Mouse (Mus musculus) hindbrain, embryonic 10.5 days (tissue): Measurements from ENCODE around the gene Zfp775. TPM values are rescaled to one million over a fixed set of nuclear protein-coding genes. Genes with fewer than 3 reads are reported as not detected.

ENCODE experiments used
- DNase-seq: peaks from one replicate; pipeline ENCODE4 v3.0.0-alpha.2; 2017; ENCODE audit warnings: low spot score
- H3K27ac ChIP-seq: fragments of 300-500 bp; sonication (generic); 2 replicates; pipeline ENCODE4 v1.5.1; 2016; ENCODE audit warnings: mild to moderate bottlenecking, moderate library complexity
- H3K27me3 ChIP-seq: fragments of 300-500 bp; sonication (generic); 2 replicates; pipeline ENCODE4 v1.6.1; 2016; ENCODE audit warnings: mild to moderate bottlenecking; ENCODE audit not compliant: poor library complexity, insufficient read depth, severe bottlenecking
- H3K36me3 ChIP-seq: fragments of 300-500 bp; sonication (generic); 2 replicates; pipeline ENCODE4 v1.6.1; 2016; ENCODE audit warnings: mild to moderate bottlenecking, moderate library complexity
- H3K4me1 ChIP-seq: fragments of 300-500 bp; sonication (generic); replicated peaks from 2 replicates; pipeline ENCODE4 v1.6.1; 2016; ENCODE audit warnings: mild to moderate bottlenecking
- H3K4me3 ChIP-seq: fragments of 300-500 bp; sonication (generic); 2 replicates; pipeline ENCODE4 v1.5.1; 2016; ENCODE audit warnings: mild to moderate bottlenecking, moderate library complexity
- H3K9me3 ChIP-seq: fragments of 300-500 bp; sonication (generic); 2 replicates; pipeline ENCODE4 v1.6.1; 2016; ENCODE audit warnings: mild to moderate bottlenecking, moderate library complexity
- WGBS: fragments of 180-500 bp; shearing (Covaris S2); methylation state at CpG from one replicate; pipeline ENCODE4 v1.1.7; 2016; 5-methylcytosine and 5-hydroxymethylcytosine counted together
- polyA plus RNA-seq: library from polyadenylated mRNA; unstranded; fragments of >200 nt; fragmentation: Nextera tagmentation; extraction: Ambion mirVana; gene quantifications from 2 replicates; pipeline ENCODE4 v1.2.1, GENCODE M21; 2016

Zfp775 gene
- polyA plus RNA-seq, 1 experiment from 2014 or later = 12.5 TPM

GRCm38 (mm10) chr6:48572572-48573061 lies 29.2 kb upstream of the Zfp775 start, which contains the start of gene Rarres2:
Gene Rarres2 (minus strand): TSS chr6:48572789.
- DNase-seq = no peak
- H3K27me3 ChIP-seq = no peaks in the 10 kb centered on the region
- no peaks in the 10 kb centered on the region for H3K9me3 ChIP-seq
- H3K36me3 ChIP-seq = peaks cover 23% of the 10 kb centered on the region
- H3K27ac ChIP-seq = no peak within 1 kb of the TSS
- peaks cover 13% of the 10 kb centered on the region for H3K4me1 ChIP-seq
- 34% methylated on average over 6 of the region's 6 CpGs for WGBS
- H3K4me3 ChIP-seq = no peak within 1 kb of the TSS

- H3K36me3 ChIP-seq = peaks cover 19% of the 10 kb centered on the region
- no peak overlapping the region for H3K4me3 ChIP-seq
- peaks cover 13% of the 10 kb centered on the region for H3K4me1 ChIP-seq
- peak; percentile 30 for DNase-seq
- 62% methylated on average over 10 of the region's 10 CpGs for WGBS
- no peaks in the 10 kb centered on the region for H3K27me3 ChIP-seq
- no peaks in the 10 kb centered on the region for H3K9me3 ChIP-seq
- no peak overlapping the region for H3K27ac ChIP-seq
These were observed 28.6 kb upstream of the Zfp775 start for GRCm38 (mm10) chr6:48573280-48573679.

- DNase-seq = no peak
- 79% methylated on average over 3 of the region's 3 CpGs for WGBS
- H3K4me3 ChIP-seq = no peak overlapping the region
- H3K27me3 ChIP-seq = no peaks in the 10 kb centered on the region
- peaks cover 13% of the 10 kb centered on the region for H3K36me3 ChIP-seq
- no peaks in the 10 kb centered on the region for H3K9me3 ChIP-seq
- no peak overlapping the region for H3K27ac ChIP-seq
- H3K4me1 ChIP-seq = peaks cover 13% of the 10 kb centered on the region
These were observed 27.9 kb upstream of the Zfp775 start for GRCm38 (mm10) chr6:48573981-48574380.

GRCm38 (mm10) chr6:48578736-48579135 lies 23.1 kb upstream of the Zfp775 start:
- Histone ChIP-seq H3K27me3 (no peaks in the 10 kb centered on the region), H3K4me3 (no peak overlapping the region), H3K9me3 (no peaks in the 10 kb centered on the region), H3K36me3 (no peaks in the 10 kb centered on the region), H3K27ac (no peak overlapping the region), H3K4me1 (peaks cover 17% of the 10 kb centered on the region)
- WGBS = 68% methylated on average over 5 of the region's 5 CpGs
- DNase-seq = no peak

GRCm38 (mm10) chr6:48579215-48579648 lies 22.6 kb upstream of the Zfp775 start:
- Histone ChIP-seq H3K4me1 (peaks cover 17% of the 10 kb centered on the region), H3K27me3 (no peaks in the 10 kb centered on the region), H3K4me3 (no peak overlapping the region), H3K36me3 (no peaks in the 10 kb centered on the region), H3K27ac (no peak overlapping the region), H3K9me3 (no peaks in the 10 kb centered on the region)
- 43% methylated on average over 5 of the region's 5 CpGs for WGBS
- DNase-seq = no peak

GRCm38 (mm10) chr6:48581257-48581656 lies 20.6 kb upstream of the Zfp775 start:
- Histone ChIP-seq H3K27me3 (no peaks in the 10 kb centered on the region), H3K9me3 (no peaks in the 10 kb centered on the region), H3K27ac (no peak overlapping the region), H3K4me1 (peaks cover 17% of the 10 kb centered on the region), H3K36me3 (no peaks in the 10 kb centered on the region), H3K4me3 (no peak overlapping the region)
- DNase-seq = no peak
- 31% methylated on average over 3 of the region's 3 CpGs for WGBS

GRCm38 (mm10) chr6:48582037-48582436 lies 19.8 kb upstream of the Zfp775 start:
- no peaks in the 10 kb centered on the region for H3K27me3 ChIP-seq
- 65% methylated on average over 3 of the region's 3 CpGs for WGBS
- peak; percentile 19 for DNase-seq
- peaks cover 17% of the 10 kb centered on the region for H3K4me1 ChIP-seq
- no peaks in the 10 kb centered on the region for H3K36me3 ChIP-seq
- H3K4me3 ChIP-seq = no peak overlapping the region
- H3K27ac ChIP-seq = 0 out of 2 replicates have a peak overlapping the region, but pooled peaks have one; percentile 30
- H3K9me3 ChIP-seq = no peaks in the 10 kb centered on the region

- Histone ChIP-seq H3K27me3 (no peaks in the 10 kb centered on the region), H3K9me3 (no peaks in the 10 kb centered on the region), H3K4me1 (peaks cover 16% of the 10 kb centered on the region), H3K36me3 (no peaks in the 10 kb centered on the region), H3K27ac (no peak within 1 kb of the TSS), H3K4me3 (no peak within 1 kb of the TSS)
- DNase-seq = no peak
- whole genome bisulfite sequencing = 64% methylated on average over 6 of the region's 6 CpGs
These were observed 12.6 kb upstream of the Zfp775 start, which contains the start of gene Gm45021 for GRCm38 (mm10) chr6:48589194-48589750. Gene Gm45021 (plus strand): TSS chr6:48589610.

GRCm38 (mm10) chr6:48591221-48591845 lies 10.5 kb upstream of the Zfp775 start:
- WGBS = 84% methylated on average over 3 of the region's 3 CpGs
- Histone ChIP-seq H3K9me3 (peaks cover 8% of the 10 kb centered on the region; the same call in 1 of the 2 replicates), H3K27me3 (no peaks in the 10 kb centered on the region), H3K4me3 (no peak overlapping the region), H3K4me1 (peaks cover 29% of the 10 kb centered on the region), H3K27ac (no peak overlapping the region), H3K36me3 (peaks cover 14% of the 10 kb centered on the region)
- DNase-seq = no peak

- WGBS = 91% methylated on average over 6 of the region's 6 CpGs
- H3K4me1 ChIP-seq = peaks cover 29% of the 10 kb centered on the region
- H3K9me3 ChIP-seq = peaks cover 13% of the 10 kb centered on the region
- no peak for DNase-seq
- H3K27me3 ChIP-seq = no peaks in the 10 kb centered on the region
- H3K27ac ChIP-seq = no peak overlapping the region
- no peak overlapping the region for H3K4me3 ChIP-seq
- peaks cover 19% of the 10 kb centered on the region for H3K36me3 ChIP-seq
These were observed 10.0 kb upstream of the Zfp775 start for GRCm38 (mm10) chr6:48591871-48592270.

GRCm38 (mm10) chr6:48593158-48594042 lies 8.5 kb upstream of the Zfp775 start, which contains the start of the genes Repin1 and Gm44965:
Gene Repin1 (plus strand): TSS chr6:48593883.
Gene Gm44965 (plus strand): TSS chr6:48593941.
- Histone ChIP-seq H3K9me3 (peaks cover 25% of the 10 kb centered on the region), H3K27ac (peak within 1 kb of the TSS; percentile 98), H3K27me3 (no peaks in the 10 kb centered on the region), H3K36me3 (peaks cover 34% of the 10 kb centered on the region), H3K4me1 (peaks cover 33% of the 10 kb centered on the region), H3K4me3 (peak within 1 kb of the TSS; percentile 92)
- WGBS = 5% methylated on average over 45 of the region's 45 CpGs
- peak; percentile 94 for DNase-seq

GRCm38 (mm10) chr6:48594043-48594738 lies 7.7 kb upstream of the Zfp775 start:
- peak overlapping the region; percentile 98 for H3K27ac ChIP-seq
- peaks cover 25% of the 10 kb centered on the region for H3K9me3 ChIP-seq
- H3K4me3 ChIP-seq = peak overlapping the region; percentile 92
- H3K4me1 ChIP-seq = peaks cover 30% of the 10 kb centered on the region
- no peaks in the 10 kb centered on the region for H3K27me3 ChIP-seq
- WGBS = under 1% methylated on average over 41 of the region's 41 CpGs
- peak; percentile 71 for DNase-seq
- peaks cover 42% of the 10 kb centered on the region for H3K36me3 ChIP-seq
